Comparison of ENCODE assay signal across 22 mouse cellular contexts in the genomic region with DNA sequence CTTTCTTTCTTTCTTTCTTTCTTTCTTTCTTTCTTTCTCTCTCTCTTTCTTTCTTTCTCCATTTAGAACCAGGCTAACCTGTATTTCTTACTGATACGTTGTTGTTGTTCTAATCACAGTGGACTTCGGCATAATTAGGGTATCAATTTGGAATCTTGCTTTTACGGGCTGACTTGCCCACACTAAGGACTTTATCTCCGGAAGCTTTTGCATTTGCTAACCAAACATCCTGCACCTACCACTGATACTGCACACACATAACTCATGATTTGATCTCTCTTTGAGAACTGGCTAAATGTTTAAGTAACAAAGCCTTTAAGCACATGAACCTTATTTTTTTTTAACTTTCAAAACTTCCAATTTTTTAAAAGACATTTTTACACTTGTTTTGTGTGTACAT. TPM values are rescaled to one million over a fixed set of nuclear protein-coding genes. Genes with fewer than 3 reads are reported as not detected.
"Had no signal": no experiment of that assay in that cellular context is flagged by ENCODE, and none has a peak within 500 bp of the region (broad histone marks: within the 10 kb centered on the region; RNA-seq: fewer than 3 reads in every experiment).

No protein-coding gene starts in this region.

- H3K9me3 ChIP-seq: midbrain, embryonic 10.5 days; midbrain, embryonic 12.5 days; neural tube, embryonic 13.5 days; neural tube, embryonic 15.5 days had no signal

- H3K27ac ChIP-seq: midbrain, embryonic 10.5 days; midbrain, embryonic 12.5 days; neural tube, embryonic 13.5 days; neural tube, embryonic 15.5 days had no signal

- H3K9ac ChIP-seq: lung, embryonic 14.5 days; midbrain, embryonic 12.5 days; neural tube, embryonic 13.5 days; neural tube, embryonic 15.5 days had no signal

- ATAC-seq: midbrain, embryonic 16.5 days had no signal

- H3K27me3 ChIP-seq: midbrain, embryonic 12.5 days; neural tube, embryonic 13.5 days; neural tube, embryonic 15.5 days had no signal

- H3K4me2 ChIP-seq: lung, embryonic 14.5 days; midbrain, embryonic 12.5 days; neural tube, embryonic 13.5 days; neural tube, embryonic 15.5 days had no signal

- H3K4me3 ChIP-seq: midbrain, embryonic 10.5 days; midbrain, embryonic 12.5 days; myocyte; neural tube, embryonic 13.5 days; neural tube, embryonic 15.5 days had no signal

- H3K4me1 ChIP-seq: midbrain, embryonic 10.5 days; midbrain, embryonic 12.5 days; neural tube, embryonic 13.5 days; neural tube, embryonic 15.5 days had no signal

- DNase-seq: lung, adult 18-20 months; lung, embryonic 14.5 days; lung, postnatal 10 days; lung, postnatal 4 days; midbrain, embryonic 14.5 days; retina, postnatal 1 day; right cerebral cortex, adult 18-20 months; right cerebral cortex, postnatal 25 days; right cerebral cortex, postnatal 4 days; spleen, adult 18-20 months; thymus, adult 2 months; thymus, postnatal 25 days; thymus, postnatal 4 days had no signal

RNA-seq across cellular contexts. Expression of gene Cyp2c23, which starts 21.4 kb away (rescaled TPM):
- total RNA-seq: megakaryocyte, adult 5-6 weeks; megakaryocyte-erythroid progenitor cell, adult 5-6 weeks had no signal
- polyA plus RNA-seq: midbrain, embryonic 10.5 days; midbrain, embryonic 12.5 days; midbrain, embryonic 14.5 days; midbrain, embryonic 16.5 days; neural tube, embryonic 11.5 days; neural tube, embryonic 13.5 days; neural tube, embryonic 15.5 days; thymus, adult 2 months had no signal
